Mouse (Mus musculus): ENCODE data around the gene Simc1.
A peak's percentile ranks its signal among the peaks of the same experiment; 100 is the strongest.

The Simc1 gene

DNA sequence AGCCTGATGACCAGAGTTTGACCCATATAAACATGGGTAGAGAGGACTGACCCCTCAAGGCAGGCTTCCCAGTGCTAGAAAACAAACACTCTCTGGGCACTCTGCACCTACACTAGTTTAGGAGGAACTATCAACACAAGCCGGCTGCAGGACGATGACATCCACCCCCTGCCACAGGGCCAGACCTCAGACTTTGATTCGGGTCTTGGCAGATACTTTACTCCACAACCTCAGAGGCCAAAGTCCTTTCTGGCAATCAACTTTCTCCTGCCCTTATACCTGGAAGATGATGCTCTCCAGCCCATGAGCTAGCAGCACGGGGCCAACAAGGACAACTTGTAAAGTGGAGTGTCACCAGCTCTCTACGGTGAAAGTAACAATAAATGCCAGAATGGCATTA, 79.3 kb downstream of the Simc1 start:
- no peak for DNase-seq (ENCODE audit: low read depth, low spot score)

DNA sequence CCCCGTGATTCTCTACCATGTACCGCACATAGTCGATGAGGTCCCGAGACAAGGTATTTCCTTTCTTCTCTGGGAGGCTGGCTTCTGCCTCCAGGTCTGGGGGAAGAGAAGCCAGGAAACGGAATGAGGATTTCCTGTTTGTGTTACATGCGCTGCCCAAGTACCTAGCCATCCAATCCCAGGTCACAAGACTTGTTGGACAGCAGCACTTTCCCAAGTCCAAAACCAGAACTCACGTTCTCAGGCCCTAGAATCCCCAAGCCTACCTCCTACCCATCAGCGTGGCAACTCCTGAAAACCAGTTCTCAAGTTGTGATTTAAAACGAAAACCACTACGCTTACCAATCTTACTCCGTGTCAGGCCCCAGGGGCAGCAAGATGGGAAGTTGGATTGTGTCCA, 82.3 kb downstream of the Simc1 start:
- DNase-seq (ENCODE audit: low read depth, low spot score) = no peak

DNA sequence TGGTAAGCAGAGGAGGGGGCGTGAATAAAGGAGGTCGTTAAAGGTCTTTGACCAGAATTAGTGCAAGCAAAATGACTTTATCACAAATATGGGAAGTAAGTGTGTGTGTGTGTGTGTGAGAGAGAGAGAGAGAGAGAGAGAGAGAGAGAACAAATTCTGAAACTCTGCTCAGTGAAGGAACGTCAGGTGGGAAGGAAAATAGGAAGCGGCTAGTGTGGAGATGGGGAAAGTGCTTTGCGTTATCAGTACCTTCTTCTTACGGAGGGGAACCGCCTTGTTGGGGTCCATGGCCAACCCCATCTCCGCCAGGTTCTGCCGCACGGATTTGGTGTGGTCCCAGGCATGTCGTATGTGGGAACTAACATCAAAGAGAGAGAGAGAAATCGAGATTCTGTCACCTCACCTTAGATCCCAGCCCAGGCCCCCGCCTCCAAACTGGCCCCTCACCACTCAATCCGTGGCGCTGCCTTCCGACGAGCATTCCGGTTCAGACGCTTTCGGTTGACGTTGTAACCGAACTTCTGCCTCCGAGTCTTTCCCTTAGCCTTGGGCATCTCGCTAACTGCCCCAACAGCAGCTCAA, 85.9 kb downstream of the Simc1 start:
- DNase-seq (ENCODE audit: low read depth, low spot score) = no peak

DNA sequence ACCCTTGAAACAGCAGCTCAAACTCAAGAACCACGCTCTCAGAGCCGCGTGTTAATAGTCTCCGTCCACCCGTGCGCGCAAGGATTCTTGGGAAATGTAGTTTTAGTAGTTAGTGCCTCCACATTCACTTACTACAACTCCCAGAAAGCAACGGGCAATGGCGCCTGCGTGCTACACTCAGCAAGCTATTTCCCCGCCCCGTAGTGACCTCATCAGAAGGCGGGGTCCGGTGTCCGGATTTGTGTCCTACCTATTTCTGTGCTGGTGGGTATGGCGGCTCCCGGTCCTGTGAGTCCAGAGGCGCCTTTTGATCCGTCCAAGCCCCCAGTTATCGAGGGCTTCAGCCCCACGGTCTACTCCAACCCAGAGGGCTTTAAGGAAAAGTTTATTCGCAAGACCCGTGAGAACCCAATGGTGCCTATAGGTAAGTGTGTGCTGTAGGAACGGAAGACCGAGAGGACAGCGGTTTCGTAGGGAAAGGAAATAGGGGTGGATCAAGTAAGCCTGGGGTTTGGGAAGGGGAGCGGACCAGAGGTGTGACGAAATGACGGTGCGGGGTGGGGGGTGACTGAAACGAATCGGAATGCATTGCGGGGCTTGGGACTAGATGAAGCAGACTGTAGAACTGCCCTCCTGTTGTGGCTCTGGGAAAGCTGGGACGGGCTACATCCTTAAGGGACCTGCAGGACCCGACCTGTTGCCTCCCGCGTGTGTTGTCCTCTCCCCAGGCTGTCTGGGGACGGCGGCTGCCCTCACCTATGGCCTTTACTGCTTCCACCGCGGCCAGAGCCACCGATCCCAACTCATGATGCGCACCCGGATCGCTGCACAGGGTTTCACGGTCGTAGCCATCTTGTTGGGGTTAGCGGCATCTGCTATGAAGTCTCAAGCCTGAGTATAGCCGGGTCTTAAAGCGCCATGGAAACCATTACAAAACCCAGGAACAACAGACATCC, 86.7 kb downstream of the Simc1 start, which contains the start of the genes Nop16 and Higd2a:
Nop16 (minus strand) TSS at position 95 of the 956 bp plus-strand sequence.
Higd2a (plus strand) TSS at position 212 of the 956 bp plus-strand sequence.
- DNase-seq (ENCODE audit: low read depth, low spot score) = peak; percentile 99

DNA sequence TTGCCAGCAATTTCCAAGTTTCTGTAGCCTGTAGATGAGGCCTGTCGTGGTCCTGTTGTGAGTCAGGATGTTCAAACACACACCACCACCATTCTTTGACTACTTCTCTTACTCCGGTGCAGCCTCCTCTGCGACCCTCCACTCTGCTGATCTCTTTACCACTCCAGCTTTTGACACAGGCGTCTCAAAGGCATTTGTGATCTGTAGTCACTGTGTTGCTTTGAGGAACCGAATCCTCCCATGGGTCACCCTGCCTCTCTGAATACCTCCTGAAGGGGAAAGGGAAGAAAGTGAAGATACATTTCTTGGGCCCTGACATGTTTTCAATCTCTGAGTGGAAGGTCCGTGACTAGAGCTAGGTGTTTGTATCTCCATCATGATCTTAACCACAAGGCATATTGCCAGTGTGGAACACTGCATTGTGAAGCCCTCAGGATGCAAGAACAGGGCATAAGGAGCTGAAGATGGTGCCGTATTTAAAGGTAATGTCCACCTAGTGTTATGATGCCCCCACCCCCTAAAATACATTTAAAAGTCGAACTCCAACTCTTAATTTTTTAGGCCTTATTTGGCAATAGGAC, 88.3 kb downstream of the Simc1 start:
- no peak for DNase-seq (ENCODE audit: low read depth, low spot score)

DNA sequence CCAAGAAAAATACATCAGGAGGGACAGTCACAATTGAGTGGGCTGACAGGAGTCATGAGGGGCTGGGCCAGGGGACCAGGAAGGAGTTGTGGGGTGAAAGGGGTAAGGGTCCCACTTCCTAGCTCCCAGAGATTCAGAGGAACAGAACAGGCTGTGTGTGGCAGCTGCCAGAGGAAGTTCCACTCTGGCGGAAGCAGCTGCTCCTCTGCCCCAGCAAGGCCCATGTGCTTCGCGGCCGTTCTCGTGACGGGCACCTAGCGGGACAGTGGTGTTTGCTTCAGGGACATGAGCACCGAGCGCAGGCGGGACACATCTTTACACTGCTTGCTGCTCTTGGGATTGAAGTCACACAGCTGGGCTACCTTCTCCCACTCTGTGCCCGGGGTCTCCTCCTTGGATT, 90.0 kb downstream of the Simc1 start:
- no peak for DNase-seq (ENCODE audit: low read depth, low spot score)

DNA sequence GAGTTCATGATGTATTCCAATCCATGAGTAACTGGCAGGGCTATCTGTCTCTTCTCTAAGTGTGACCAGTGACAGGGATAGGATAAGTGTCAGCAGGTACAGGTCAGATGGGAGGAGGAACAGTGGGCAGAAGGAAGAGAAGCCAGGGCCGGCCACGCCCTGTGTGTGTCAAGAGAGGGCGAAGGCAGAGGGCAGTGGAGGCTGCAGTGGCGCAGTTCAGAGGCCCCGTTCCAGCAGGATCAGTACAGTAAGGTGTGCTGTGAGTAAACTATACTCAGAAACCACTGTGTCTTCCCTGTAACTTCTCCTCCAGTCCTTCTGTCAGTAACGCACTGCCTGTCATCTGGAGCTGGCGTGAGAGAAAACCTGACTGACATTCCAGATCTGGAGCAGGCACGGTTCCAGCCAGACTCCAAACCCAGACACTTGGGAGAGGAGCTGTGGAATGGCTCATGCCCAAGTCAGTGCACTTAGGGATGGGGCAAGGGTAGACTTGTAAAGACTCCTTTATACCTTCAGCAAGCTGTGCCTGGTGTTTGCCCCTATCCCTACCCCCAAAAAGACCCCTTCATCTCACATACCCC, 92.6 kb downstream of the Simc1 start:
- DNase-seq (ENCODE audit: low read depth, low spot score) = no peak

DNA sequence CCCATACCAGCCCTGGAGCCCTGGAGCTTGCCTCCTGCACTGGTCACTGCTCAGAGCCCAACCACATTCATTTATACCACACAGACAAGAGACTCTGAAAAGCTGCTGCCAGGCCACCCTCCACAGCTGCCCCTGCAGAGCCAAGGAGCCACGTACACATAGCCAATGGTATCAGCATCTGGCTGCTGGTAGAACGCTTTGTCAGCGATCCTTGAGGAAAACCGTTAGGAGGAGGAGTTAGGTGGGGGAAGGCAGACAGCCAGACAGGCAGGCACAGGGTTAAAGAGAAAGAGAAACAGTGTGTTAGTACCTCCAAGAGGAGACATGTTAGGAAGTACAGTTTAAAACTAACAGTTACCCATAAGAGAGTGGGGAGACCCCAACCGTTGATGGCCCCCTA, 93.3 kb downstream of the Simc1 start:
- DNase-seq (ENCODE audit: low read depth, low spot score) = no peak

DNA sequence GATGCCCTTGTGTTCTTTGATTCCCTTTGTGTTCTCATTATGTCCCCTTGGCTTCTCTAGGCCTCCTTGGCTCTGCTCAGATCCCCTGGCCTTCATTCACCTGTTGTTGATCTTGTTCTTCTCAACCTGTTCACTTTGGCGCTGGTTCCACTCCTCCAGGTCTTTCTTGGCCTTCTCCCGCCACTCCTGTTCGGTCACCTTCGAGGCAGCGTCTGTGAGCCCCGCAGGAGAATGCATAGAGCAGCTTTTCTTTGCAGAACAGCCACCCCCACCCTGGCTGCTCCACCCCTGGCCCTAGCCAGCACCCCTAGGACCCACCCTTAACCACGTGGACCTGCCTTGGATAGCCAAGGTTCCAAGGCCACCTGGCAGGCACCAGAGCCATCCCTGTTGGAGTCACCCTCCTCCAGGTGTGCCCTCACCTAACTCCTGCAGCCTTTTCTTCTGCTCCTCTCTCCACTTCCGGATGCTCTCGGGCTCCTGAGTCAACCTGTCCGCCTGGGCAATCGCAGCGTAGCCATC, 95.1 kb downstream of the Simc1 start:
- no peak for DNase-seq (ENCODE audit: low read depth, low spot score)

All from c-Kit-negative CD71-positive TER-119-positive erythroid progenitor cells, embryonic 14.5 days (primary cell).